Mouse (Mus musculus) liver, adult 2 months (tissue): ENCODE results near the gene Selp.

ENCODE experiments used
- CTCF ChIP-seq: fragments of 200-500 bp; IDR thresholded peaks from 2 replicates; pipeline ENCODE4 v1.5.1; 2011; ENCODE audit warnings: low read depth, low read length, control low read depth
- POLR2A ChIP-seq: fragments of 200-500 bp; IDR thresholded peaks from 2 replicates; pipeline ENCODE4 v1.6.1; 2011; ENCODE audit warnings: low read length, control low read depth; ENCODE audit not compliant: insufficient read depth; ENCODE audit errors: extremely low read depth

- no peak for TF ChIP-seq POLR2A
- TF ChIP-seq CTCF, result no peak
Observed at GRCm38 (mm10) chr1:164139464-164139863, 24.4 kb downstream of the Selp start.
